Mouse (Mus musculus) adipose tissue, adult 10 weeks (tissue): Measurements from ENCODE around the gene Gm29609. TPM values are rescaled to one million over a fixed set of nuclear protein-coding genes. Genes with fewer than 3 reads are reported as not detected.

Experiments
- polyA plus RNA-seq: library from polyadenylated mRNA; stranded (reverse); fragments of 350-450 nt; fragmentation: Illumina TruSeq; extraction: RNeasy Lipid Tissue Mini Kit (QIAGEN cat#74804); gene quantifications from one replicate; pipeline ENCODE4 v1.2.3, GENCODE M21; 2014; ENCODE audit warnings: low read depth, low replicate concordance

Gene Gm29609
- polyA plus RNA-seq: 2.0 TPM

GRCm38 (mm10) chr5:31179766-31180630 is at the start of gene Gm29609, which contains the start of gene Gtf3c2:
TSS of gene Gm29609 (minus strand) at chr5:31179911.
TSS of gene Gtf3c2 (minus strand) at chr5:31180144.

GRCm38 (mm10) chr5:31220448-31221303 is 41.0 kb upstream of the Gm29609 start, which contains the start of gene Ppm1g:
TSS of gene Ppm1g (minus strand) at chr5:31220687.

DNA sequence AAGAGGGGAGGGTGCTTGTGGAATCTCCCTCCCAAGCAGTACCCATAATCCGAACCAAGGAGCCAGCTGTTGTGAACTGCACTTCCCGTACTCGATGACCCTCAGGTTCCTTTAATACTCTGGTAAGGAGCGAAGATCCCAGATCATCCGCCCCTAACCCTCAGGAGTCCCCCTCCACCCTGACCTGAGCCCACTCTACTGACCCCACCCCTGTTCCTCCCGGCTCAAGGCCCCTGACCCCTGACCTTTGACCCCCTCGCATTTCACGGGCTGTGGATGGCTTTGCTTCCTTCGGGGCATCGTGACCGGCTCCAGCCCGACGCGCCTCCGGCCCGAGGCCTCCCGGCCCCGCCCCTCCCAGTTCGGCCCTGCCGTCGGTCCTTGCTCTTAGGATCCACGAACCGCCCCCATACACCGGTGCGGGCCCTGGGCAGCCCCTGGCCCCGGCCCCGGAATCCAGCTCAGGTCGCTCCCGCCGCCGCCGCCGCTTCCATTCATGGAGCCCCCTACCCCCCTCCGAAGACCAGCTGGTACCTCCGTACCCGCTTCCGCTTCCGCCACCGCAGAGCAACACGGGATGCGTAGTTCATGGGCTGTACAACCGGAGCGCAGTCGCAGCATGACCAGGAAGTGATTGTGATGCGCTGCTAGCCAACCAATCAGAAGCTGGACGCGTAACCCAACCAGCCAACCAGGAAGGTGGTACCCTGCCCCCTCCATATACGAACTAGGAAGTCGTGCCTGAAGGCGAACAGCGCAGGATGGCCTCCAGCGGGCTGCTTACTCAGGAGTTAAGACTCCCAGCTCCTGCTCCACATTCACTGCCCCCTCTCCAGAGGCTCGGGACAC is 22.3 kb upstream of the Gm29609 start, which contains the start of gene Zfp513:
TSS of gene Zfp513 (minus strand) at position 562 of the 849 bp plus-strand sequence.

GRCm38 (mm10) chr5:31192939-31193630 is 13.4 kb upstream of the Gm29609 start, which contains the start of the genes Snx17 and Eif2b4:
TSS of gene Snx17 (plus strand) at chr5:31193227.
TSS of gene Eif2b4 (minus strand) at chr5:31193430.

GRCm38 (mm10) chr5:31154152-31154553 is 25.6 kb downstream of the Gm29609 start, which contains the start of gene Mpv17:
TSS of gene Mpv17 (minus strand) at chr5:31154251.

DNA sequence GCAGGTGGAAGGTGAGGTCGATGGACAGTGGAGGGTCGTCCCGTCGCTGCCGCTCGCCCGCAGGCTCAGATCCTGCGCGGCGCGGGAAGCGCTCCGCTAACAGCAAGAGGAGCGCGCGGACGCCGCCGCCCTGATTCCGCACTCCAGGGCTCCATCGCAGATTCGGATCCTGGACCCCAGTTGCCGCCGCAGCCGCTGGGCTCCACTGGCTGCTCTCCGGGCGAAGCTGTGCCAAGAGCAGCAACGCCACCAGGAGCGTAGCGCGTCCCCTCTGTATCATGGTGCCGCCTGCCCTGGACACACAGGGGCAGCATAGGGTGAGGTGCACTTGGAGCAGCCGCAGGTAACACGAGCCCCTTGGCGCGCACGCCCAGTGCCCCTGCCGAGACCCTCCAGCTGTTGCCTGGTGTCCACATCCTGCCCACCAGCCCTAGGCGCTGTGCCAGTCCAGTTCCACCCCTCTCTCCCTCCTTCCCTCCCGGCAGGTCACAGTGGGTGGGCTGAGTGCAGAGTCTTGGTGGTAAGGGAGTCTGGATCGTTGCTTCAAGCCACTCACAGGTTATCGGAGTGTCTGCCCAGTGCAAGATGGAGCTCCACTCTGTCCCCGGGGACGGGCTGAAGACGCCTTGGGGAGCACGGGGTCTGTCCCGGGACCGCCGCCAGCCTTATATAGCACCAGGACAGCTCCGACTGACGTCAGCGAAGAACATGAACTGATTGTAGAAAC is 41.3 kb downstream of the Gm29609 start, which contains the start of gene Ucn:
TSS of gene Ucn (minus strand) at position 589 of the 727 bp plus-strand sequence.

GRCm38 (mm10) chr5:31116354-31116753 is 63.4 kb downstream of the Gm29609 start, which contains the start of gene Trim54:
TSS of gene Trim54 (plus strand) at chr5:31116712.

DNA sequence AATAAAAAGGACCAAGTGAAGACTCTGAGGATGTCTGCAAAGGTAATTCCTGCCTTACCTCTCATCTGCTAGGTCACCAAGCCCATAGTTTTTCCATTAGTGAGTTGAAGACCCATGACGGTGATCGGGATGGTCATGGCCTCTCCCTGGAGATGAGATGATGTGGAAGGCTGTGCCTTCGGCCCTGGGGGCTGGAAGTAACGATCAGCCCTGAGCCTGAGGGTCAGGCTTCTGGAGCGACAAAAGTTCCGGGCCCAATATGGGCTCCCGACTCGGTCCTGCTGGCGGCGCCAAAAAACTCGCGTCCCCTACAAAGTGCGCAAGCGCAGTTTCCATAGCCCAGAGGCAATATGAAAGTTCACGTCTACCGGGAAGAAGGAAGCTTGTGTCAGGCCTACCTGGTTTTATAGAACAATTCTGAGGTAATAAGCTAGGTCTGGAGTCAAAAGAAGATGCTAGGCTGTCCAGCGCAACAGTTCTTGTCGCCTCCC is 71.7 kb downstream of the Gm29609 start, which contains the start of gene Slc30a3:
TSS of gene Slc30a3 (minus strand) at position 238 of the 491 bp plus-strand sequence.

GRCm38 (mm10) chr5:31105814-31106335 is 73.8 kb downstream of the Gm29609 start, which contains the start of gene Dnajc5g:
TSS of gene Dnajc5g (plus strand) at chr5:31106285.

Other genes starting within 250 kb of the Gm29609 start
- 1.9 TPM for gene Cgref1, start 234.3 kb downstream of the Gm29609 start, polyA plus RNA-seq
- gene Preb, start 219.6 kb downstream of the Gm29609 start, polyA plus RNA-seq: 157 TPM
- gene Tcf23, start 211.2 kb downstream of the Gm29609 start, polyA plus RNA-seq: 4.2 TPM
- gene Atraid, start 131.6 kb downstream of the Gm29609 start, polyA plus RNA-seq: 188 TPM
- gene Slc5a6, start 131.0 kb downstream of the Gm29609 start, polyA plus RNA-seq: 17.8 TPM
- 109 TPM for gene Cad, start 125.1 kb downstream of the Gm29609 start, polyA plus RNA-seq
- 2.3 TPM for gene Dnajc5g, start 73.6 kb downstream of the Gm29609 start, polyA plus RNA-seq
- 8.9 TPM for gene Slc30a3, start 71.7 kb downstream of the Gm29609 start, polyA plus RNA-seq
- not detected for gene Trim54, start 63.2 kb downstream of the Gm29609 start, polyA plus RNA-seq
- gene Ucn, start 41.1 kb downstream of the Gm29609 start, polyA plus RNA-seq: not detected
- 65.2 TPM for gene Mpv17, start 25.7 kb downstream of the Gm29609 start, polyA plus RNA-seq
- 56.6 TPM for gene Gtf3c2, start 233 bp upstream of the Gm29609 start, polyA plus RNA-seq
- 78.8 TPM for gene Snx17, start 13.3 kb upstream of the Gm29609 start, polyA plus RNA-seq
- 34.0 TPM for gene Eif2b4, start 13.5 kb upstream of the Gm29609 start, polyA plus RNA-seq
- gene Zfp513, start 22.4 kb upstream of the Gm29609 start, polyA plus RNA-seq: 17.7 TPM
- gene Ppm1g, start 40.8 kb upstream of the Gm29609 start, polyA plus RNA-seq: 74.3 TPM
- gene Nrbp1, start 61.0 kb upstream of the Gm29609 start, polyA plus RNA-seq: 83.1 TPM
- gene Gm9970, start 61.3 kb upstream of the Gm29609 start, polyA plus RNA-seq: not detected
- gene Krtcap3, start 71.8 kb upstream of the Gm29609 start, polyA plus RNA-seq: 18.2 TPM
- gene Ift172, start 111.2 kb upstream of the Gm29609 start, polyA plus RNA-seq: 45.4 TPM
- 6.8 TPM for gene Fndc4, start 116.2 kb upstream of the Gm29609 start, polyA plus RNA-seq
- gene Gckr, start 117.5 kb upstream of the Gm29609 start, polyA plus RNA-seq: 0.50 TPM